Mouse (Mus musculus): ENCODE measurements at regions not wholly inside any gene's neighbourhood (a gene's known extent, or its start where the extent isn't known, plus 50 kb on each side); places are given as distances from the start of the nearest gene placed in this dataset.

DNA sequence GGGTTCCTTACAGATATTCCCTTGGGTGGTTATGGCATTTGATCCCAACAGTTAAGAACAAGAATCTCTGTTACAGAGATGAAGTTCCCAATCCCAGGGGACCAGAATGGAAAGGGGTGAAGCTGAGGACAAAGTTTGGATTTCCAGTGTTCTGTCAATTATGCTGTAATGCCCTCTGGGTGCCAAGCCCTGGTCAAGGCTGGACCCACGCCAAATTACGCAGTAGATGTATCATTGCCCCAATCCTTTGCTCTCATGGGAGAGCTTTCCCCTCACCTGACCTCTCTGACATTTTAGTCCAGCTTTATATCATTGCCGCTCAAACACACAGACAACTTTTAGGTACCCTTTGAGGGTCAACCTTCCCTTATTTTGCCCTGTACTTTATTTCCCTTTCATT is 158.2 kb downstream of the Dio2 start:
- TF ChIP-seq CTCF (IDR thresholded peaks at IDR 0.05; ENCODE audit: insufficient read depth, low read depth, low read length) = no peak
- no peak for TF ChIP-seq POLR2A (IDR thresholded peaks at IDR 0.05; ENCODE audit: insufficient read depth, low read depth, low read length)

Data from olfactory bulb, adult 2 months (tissue).